Mouse (Mus musculus): ENCODE data around the gene Gm10190.
A peak's percentile ranks its signal among the peaks of the same experiment; 100 is the strongest.
"Not testable (repeated sequence)": the region's sequence is repeated elsewhere in the genome, so short reads cannot be mapped to it uniquely, and the experiment has no call there.

Gene Gm10190

DNA sequence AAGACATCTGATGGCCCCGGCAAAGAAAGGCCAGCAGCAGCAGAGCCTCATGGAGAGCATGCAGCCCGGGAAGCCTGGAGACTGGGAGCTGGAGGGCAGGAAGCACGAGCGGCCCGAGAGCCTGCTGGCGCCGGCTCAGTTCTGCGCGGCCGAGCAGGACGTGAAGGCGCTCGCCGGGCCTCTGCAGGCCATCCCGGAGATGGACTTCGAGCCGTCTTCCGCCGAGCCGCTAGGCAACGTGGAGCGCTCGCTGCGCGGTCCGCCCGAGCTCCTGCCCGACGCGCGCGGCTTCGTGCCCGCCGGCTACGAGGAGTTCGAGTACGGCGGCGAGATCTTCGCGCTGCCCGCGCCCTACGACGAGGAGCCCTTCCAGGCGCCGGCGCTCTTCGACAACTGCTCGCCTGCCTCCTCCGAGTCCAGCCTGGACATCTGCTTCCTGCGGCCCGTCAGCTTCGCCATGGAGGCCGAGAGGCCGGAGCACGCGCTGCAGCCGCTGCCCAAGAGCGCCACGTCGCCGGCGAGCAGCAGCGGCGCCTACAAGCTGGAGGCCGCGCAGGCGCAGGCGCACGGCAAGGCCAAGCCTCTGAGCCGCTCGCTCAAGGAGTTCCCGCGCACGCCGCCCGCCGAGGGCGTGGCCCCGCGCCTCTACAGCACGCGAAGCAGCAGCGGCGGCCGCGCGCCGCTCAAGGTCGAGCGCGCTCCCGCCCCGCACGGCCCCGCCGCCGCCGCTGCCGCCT lies at the start of gene Gm10190:
TSS of gene Gm10190 (minus strand) at position 553 of the 737 bp plus-strand sequence.
- peak; percentile 86 for DNase-seq (ENCODE audit: extremely low spot score)

DNA sequence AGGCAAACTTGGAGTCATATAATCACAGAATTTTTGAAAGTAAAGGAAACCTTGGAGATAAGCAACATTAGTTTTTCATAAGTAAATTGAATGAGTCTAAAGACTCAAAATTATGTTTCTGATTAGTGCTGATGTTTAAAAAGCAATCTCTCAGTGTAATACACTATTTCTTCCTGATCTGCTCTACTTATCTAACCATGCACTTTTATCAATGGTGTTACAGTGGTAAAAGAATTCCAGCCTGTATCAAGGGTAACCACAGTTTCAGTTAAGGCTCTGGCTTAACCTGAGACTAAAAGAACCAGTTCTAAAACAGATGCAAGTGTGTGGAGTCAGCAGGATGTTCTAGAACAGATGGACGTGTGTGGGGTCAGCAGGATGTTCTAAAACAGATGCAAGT lies 47.7 kb upstream of the Gm10190 start:
- no peak for DNase-seq (ENCODE audit: extremely low spot score)

DNA sequence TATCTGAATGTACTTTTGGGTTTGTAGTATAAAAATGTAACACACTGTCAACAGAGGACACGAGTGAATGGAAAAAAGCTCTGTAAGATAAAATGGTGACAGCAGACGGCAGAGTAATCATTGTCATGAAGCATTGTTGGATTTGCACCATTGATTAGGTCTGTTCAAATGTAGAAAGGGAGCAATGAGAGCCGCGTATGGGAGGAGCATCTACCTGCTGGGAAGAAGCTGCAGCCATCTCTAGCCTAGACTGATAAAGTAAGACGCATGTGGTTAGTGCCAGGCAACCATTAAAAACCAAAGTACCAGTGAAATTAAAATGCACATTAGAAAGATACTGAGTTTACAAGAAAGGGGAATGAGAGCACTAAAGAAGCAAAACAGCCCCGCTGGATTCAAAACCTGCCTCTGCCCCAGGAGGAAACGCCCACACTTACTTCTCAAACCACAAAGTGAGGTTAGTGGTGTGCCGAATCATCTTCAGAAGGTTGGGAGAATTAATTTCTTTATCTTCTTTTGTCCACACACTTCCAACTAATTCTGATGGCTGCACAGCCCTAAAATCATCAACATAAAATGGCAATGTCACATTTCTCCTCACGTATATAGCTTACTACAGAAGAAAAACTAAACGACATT lies 45.4 kb upstream of the Gm10190 start:
- no peak for DNase-seq (ENCODE audit: extremely low spot score)

DNA sequence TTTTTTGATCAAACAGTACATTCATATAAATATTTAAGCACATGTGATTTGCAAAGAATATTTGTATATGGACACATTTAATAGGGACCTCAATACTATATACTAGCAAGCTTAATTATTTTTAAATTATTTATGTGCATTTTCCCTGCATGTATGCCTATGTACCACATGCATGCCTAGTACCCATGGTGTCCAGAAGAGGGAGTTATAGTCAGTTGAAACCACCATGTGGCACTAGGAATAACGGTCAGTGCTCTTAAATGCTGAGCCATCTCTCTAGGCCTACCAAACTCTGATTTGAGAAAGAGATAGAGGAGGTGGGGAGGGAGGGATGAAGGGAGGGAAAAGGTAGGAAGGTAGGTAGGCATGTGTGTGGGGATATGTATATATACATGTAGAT lies 37.8 kb upstream of the Gm10190 start:
- DNase-seq (ENCODE audit: extremely low spot score): no peak

DNA sequence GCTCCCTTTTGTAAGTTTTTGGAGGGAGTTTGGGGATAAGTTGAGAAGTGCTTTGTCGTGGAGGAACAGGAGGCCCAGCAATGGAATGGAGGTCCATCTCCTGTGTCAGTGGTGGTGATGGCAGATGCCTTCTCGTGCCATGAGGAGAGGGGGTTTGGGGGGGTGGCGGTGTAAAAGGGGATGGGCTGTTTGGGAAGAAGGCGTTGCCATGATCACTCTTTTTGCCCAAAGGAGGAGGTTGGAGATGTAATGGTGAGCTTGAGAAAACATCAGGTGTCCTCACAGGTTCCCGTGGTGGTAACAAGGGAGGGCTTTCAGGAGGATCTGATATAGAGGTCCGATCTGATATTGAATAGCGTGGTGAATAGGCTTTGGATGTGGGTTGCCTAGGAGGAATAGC lies 24.9 kb upstream of the Gm10190 start:
- no peak for DNase-seq (ENCODE audit: extremely low spot score)

- peak; percentile 62 for DNase-seq (ENCODE audit: extremely low spot score)
Measured at GRCm38 (mm10) chr17:80391423-80392403, 18.4 kb upstream of the Gm10190 start.

GRCm38 (mm10) chr17:80390024-80390423 lies 16.7 kb upstream of the Gm10190 start:
- no peak for DNase-seq (ENCODE audit: extremely low spot score)

- no peak for DNase-seq (ENCODE audit: extremely low spot score)
Measured at GRCm38 (mm10) chr17:80385671-80386070, 12.3 kb upstream of the Gm10190 start.

- DNase-seq (ENCODE audit: extremely low spot score): not testable (repeated sequence)
Measured at GRCm38 (mm10) chr17:80378386-80378785, 5.0 kb upstream of the Gm10190 start.

DNA sequence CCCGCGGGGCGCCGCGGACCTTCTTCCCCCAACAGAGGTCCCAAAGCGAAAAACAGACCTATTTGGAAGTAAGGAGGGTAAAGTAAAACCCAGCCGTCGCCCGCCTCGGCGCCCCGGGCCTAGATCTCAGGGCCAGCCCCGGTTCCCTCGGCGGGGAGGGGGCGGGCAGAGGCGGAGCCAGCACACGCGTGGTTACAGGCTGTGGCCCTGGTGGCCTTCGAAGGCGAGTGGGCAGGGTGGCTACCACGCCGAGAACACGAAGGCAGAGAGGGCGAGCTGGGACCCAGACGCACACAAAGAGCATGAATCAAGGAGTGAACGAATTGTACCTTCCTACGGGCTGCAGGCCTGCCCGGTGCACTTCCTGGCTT lies 370 bp upstream of the Gm10190 start:
- DNase-seq (ENCODE audit: extremely low spot score): no peak

- no peak for DNase-seq (ENCODE audit: extremely low spot score)
Measured at GRCm38 (mm10) chr17:80368606-80369005, 4.7 kb downstream of the Gm10190 start.

- DNase-seq (ENCODE audit: extremely low spot score): no peak
Measured at GRCm38 (mm10) chr17:80367276-80367675, 6.1 kb downstream of the Gm10190 start.

GRCm38 (mm10) chr17:80360245-80360644 lies 13.1 kb downstream of the Gm10190 start:
- no peak for DNase-seq (ENCODE audit: extremely low spot score)

DNA sequence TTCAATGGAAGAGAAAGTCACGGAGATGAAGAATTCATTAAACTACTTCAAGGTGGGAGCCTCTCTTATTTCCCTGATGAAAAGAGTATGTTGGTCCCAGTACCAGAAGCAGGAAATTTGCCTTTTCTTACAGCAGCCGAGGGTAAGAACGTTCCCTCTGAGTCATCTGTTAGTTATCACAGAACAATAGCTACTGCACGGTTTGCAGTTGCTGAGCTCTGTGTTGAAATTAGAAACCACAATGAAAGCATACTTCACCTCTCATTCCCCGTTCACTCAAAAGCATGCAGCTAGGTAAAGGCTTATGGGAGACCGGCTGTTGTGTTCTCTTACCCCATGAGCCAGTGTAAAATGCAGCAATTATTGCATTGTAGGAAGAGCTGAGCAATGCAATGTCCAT lies 26.1 kb downstream of the Gm10190 start:
- DNase-seq (ENCODE audit: extremely low spot score): no peak

- DNase-seq (ENCODE audit: extremely low spot score): peak; percentile 47
Measured at GRCm38 (mm10) chr17:80346591-80347125, 26.7 kb downstream of the Gm10190 start.

DNA sequence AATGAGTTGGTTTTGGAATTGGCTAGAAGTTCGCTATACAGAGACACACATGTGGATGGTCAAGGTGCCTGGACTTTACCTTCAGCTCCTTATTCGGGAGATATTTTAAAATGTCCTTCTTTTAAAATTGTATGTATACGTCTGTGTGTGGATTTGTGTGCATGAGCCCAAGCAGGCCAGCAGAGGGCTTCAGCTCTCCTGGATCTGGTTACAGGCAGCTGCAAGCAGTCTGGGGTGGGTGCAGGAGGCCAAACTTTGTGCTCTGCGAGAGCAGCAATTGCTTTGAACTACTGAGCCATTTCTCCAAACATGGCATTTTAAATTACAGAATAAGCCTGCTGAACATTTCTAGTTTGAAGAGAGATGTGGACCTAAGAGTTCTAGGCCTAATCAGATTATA lies 28.1 kb downstream of the Gm10190 start:
- no peak for DNase-seq (ENCODE audit: extremely low spot score)

GRCm38 (mm10) chr17:80332386-80332785 lies 41.0 kb downstream of the Gm10190 start:
- no peak for DNase-seq (ENCODE audit: extremely low spot score)

DNA sequence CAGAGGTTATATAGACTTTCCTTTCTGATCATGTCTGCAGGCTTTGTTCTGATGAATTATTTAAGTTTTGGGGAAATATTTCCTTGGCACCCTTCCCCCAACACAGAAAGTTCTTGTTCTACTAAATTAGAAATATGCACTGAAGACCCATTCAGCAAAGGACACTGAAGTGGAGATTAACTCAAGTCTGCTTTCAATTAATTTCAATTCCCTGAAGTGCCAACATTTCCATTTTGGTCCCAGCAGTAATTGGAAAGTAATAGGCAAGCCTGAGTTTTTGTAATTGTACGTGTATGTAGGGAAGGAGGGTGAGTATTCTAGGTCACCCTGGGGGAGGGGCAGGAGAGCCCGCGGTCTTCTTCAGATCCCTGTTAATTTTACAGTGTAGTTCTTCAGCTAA lies 46.9 kb downstream of the Gm10190 start:
- DNase-seq (ENCODE audit: extremely low spot score): no peak

- no peak for DNase-seq (ENCODE audit: extremely low spot score)
Measured at GRCm38 (mm10) chr17:80325456-80325855, 47.9 kb downstream of the Gm10190 start.

- no peak for DNase-seq (ENCODE audit: extremely low spot score)
Measured at GRCm38 (mm10) chr17:80324521-80324920, 48.8 kb downstream of the Gm10190 start.

DNA sequence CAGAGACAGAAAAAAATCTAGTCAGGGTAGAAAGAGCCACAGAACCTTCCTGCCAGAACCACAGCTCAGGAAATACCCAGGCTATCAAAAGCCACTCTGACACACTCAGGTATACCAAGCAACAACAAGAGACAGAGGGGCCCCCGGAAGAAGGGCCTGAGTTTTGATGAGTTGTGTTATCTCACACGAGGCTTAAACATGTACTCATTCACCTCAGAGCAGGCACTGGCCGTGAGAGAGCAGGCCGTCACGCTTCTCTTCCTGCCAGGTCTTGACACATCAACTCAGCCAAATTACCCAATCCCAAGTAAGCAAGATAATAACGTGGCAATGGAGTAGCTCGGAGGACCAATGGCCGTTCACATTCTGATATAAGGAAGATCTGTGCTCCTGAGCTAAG lies 49.7 kb downstream of the Gm10190 start:
- DNase-seq (ENCODE audit: extremely low spot score): no peak
